Mouse (Mus musculus) left cerebral cortex, adult 8-10 months (tissue): ENCODE data around the gene Ppp6r3. TPM values are rescaled to one million over a fixed set of nuclear protein-coding genes. Genes with fewer than 3 reads are reported as not detected.

Experiments used
- DNase-seq, 2 experiments: peaks; one replicate each; pipeline ENCODE4 v3.0.0; 2022; ENCODE audit warnings: low spot score in 2 of 2
- total RNA-seq, 4 experiments: library from RNA; stranded (reverse); gene quantifications; 2 replicates each; pipeline ENCODE4 v1.2.4; 2022

Gene Ppp6r3
- total RNA-seq, 4 experiments from 2014 or later = 71.6 to 80.7 (median 78.8) TPM

DNA sequence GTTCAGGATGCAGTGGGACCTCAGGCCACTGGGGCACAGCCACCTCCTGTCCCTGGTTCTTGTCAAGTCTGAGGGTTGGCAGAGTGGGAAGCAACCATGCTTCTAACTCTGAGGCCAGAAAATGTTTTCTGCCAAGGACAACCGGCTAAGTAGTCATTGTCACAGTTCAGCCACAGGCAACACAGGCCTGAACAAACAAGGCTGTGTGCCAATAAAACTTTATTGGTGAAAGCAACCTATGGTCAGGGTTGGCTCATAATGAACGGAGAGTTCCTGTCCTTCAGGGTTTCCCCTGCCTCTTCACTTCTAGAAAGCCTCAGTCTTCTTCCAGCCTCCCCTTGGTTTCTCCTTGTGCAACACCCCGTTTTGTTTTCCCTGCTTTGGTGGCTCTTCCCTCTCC lies 139.7 kb downstream of the Ppp6r3 start:
- no peak for DNase-seq

DNA sequence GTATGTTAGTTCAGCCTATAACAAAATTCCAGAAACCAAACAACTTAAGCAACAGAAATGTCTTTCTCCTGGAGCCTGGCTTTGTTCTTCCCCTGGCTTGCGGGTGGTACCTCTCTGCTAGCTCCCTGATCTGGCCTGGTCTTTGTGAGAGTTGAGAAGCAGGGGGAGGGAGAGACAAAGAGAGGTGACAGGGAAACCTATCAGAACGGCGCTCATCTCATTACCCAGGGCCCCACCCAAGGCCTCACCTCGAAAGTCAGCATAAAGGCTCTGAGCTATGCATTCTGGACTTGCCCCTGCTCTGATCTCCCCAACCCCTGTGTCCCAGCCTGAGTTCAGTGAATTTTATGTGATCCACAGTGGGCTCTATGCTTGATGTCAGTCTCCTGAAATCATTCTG lies 140.9 kb downstream of the Ppp6r3 start:
- no peak for DNase-seq

DNA sequence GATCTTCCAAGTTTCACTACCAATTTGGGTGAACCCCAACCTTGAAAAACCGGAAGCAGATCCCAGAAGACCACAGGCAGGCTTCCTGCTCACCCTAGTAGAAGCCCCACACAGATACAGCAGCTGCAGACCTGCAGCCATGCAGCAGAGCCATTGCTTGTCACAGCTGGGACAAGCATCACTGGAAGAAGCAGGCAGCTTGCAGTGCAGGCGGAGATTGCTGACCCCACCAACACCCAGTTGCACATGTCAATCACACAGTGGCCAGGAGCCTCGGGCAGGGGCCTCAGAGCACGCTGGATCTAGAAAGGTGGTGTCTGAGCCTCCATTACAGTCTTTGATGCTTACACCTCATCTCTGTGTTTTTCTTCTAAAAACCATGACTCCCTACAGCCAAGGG lies 141.4 kb downstream of the Ppp6r3 start:
- DNase-seq = no peak

DNA sequence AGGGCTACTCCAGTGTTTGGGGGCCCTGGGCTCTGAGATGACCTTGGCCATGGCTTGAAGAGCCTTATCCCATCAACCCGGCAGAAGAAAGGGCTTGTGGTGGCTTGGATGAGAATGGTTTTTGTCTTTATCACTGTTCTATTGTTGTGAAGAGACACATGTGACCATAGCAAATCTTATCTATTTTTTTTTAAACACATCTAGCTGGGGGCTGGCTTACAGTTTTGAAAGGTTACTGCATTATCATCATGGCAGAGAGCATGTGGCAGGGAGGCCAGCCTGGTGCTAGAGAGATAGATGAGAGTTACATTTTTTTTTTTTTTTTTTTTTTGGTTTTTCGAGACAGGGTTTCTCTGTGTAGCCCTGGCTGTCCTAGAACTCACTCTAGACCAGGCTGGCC lies 143.6 kb downstream of the Ppp6r3 start:
- no peak for DNase-seq

DNA sequence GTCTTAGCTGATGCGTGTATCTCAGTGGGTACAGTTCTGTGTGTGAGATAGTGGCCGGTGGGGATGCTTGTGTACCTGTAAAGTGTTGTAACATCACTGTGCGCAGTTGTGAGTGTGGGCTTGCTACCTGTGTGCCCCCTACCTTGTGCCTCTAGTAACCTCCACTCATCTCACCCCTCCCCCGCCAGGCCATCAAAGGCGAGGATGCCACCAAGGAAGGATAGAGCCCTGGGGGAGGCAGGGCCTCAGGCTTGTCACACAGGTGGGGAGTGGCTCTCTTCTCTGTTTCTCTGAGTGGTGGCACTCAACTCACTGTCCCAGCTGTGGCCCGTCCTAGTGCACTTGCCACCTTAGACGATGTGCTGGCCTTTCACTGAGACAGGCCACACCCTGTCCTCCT lies 144.5 kb downstream of the Ppp6r3 start:
- DNase-seq = no peak

DNA sequence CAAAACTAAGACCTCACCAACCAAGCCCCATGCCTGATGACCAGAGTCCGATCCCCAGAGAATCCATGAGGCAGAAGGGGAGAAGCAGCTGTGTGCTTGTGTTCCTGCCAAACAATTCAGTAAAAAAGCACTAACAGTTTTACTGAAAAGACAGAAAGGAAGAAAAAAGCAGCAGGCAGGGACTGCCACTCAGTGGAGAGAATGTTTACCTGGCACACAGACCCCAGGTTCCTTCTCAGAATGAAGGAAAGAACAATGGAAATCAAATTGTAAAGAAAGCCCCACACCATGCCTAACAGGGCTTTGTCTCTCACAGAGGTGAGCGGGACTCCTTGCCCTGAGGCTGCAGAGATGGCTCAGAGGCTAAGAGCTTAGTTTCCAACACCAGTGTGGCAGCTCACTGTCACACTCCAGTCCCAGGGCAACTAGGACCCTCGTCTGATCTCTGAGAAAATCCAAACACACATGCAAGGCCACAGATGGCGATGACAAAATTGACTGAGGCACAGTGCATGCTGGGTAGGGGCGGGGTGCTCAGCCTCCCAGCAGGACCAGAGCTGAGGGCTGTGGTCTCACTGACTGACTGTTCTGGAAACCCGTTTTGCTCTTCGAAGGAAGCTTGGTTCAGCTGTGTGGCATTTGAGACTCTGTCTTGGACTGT lies 146.3 kb downstream of the Ppp6r3 start:
- DNase-seq = no peak

DNA sequence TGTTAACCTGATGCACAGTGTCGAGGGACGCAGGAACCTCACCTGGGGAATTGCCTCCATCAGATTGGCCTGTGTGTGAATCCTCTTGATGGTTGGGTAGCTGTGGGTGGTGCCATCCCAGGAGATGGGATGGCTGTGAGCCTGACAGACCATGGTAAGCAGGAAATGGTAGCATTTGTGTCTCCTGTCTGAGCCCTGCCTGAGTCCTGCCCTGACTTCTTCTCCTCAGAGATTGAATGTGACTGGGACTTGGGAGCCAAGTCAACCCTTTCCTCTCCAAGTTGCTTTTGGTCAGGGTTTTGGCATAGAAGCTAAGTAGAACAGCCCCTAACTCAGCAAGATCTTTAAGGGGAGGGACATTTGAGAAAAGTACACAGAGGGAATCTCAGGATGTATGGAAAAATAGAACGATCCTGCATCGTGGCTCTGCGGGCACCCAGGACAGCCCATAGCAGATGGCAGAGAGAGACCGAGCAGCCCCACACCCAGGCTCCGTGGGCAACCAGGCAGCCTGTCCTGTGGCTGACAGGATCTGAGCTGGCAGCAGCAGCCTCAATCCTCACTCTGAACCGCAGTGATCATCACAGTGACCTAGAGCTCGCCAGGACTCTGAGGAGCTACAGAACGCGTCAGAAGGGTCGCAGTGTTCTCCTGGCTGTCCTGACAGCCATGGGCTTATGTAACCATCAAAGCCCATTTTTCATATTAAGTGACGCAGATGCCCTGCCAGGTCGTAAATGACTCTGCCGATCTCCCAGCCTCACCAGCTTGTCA lies 147.3 kb downstream of the Ppp6r3 start:
- no peak for DNase-seq

DNA sequence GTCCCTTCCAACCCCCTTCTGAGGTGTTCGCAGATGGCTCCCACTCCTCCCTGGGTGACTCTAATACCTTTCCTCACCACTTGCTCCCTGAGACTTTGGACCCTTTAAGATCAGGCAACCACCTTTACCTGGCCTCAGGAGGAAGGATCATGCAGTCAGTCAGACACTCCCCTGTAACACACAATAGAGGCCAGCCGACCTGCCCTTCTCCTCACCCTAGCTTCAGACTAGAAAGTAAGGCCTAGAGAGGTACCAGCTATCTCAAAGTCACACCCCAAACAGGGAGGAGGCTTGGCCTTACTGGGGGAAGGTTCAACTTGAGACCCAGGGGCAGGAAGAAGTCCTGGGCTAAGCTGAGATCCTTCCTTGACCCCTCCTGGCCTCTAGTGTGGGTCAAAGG lies 151.3 kb downstream of the Ppp6r3 start:
- DNase-seq = no peak

DNA sequence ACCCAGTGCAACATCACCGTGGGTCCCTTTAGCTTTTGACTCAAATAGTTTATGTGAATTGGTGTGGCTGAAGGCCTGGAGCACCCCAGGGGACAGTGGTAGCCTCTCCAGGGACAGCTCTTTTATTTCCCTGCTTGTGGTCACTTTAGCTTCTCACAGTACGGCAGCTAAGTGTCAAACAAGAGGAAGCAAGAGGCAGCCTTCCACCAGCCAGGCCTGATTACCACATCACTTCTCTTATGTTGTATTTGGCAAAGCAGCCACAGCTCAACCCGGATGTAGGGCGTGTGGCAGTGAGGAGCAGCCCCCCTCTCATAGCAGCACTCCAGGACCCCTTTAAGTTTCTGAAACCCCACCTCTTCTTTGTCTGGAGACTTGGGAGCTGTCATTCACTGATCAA lies 152.6 kb downstream of the Ppp6r3 start:
- DNase-seq = no peak

DNA sequence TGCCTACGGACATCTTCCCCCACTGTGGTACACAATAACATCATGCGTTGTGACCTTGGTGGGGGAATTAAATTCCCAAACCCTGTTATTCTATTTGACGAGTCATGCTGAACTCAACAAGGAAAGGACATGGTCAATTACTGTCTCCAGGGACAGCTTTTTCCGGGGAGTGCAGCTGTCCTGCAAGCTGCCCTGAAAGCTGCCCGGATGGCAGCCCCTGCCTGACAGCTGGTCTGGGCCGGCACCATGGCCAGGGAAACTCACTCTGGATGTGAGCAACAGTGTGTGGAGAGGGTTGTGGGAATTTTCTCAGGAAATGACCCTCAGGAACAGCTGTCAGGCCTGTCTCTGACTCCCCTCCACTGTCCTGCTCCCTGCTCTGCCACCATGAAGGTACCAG lies 153.1 kb downstream of the Ppp6r3 start:
- DNase-seq = no peak

DNA sequence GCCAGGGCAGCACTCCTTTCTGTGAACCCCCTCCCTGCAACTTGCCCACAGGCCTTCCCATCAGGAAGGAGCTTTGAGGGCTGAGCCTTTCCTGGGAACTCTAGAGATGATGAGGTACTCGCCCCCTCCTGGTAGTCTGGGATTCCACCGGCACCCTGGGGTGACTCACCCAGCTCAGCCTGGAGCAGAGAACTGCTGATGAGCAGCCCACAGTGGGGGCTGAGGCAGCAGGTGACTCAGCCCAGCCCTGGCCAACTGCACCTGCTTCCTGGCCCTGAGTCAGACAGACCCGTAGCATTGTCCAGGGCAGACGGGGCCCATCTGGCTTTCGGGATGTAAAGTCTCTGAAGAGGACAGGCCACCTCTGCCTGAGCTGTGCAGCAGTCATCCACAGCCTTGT lies 156.3 kb downstream of the Ppp6r3 start:
- peak; percentile 8 to 79 for DNase-seq

DNA sequence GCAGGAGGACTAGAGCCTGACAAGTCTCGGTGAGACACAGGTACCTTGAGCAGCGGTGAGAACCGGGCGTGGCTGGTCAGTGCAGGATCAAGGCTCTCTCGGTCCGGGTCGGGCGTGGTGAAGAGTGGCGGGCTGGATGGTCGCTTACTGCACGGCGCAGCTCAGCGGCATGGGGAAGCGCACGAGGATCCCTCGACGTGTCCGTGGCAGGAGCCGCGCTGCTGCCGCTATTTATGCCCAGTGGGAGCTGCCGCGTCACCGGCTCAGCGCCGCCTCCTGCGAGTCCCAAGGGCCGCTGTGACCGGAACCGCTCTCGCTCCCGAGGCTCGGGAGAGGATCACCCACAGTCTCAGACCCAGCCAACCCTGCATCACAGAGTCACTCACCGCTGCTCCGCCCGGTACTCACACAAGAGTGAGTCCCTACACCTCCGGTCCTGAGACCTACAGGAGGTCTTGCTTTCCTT lies 161.2 kb downstream of the Ppp6r3 start, which contains the start of gene Gal:
Gene Gal (minus strand): TSS at position 277 of the 466 bp plus-strand sequence.
- no peak for DNase-seq

DNA sequence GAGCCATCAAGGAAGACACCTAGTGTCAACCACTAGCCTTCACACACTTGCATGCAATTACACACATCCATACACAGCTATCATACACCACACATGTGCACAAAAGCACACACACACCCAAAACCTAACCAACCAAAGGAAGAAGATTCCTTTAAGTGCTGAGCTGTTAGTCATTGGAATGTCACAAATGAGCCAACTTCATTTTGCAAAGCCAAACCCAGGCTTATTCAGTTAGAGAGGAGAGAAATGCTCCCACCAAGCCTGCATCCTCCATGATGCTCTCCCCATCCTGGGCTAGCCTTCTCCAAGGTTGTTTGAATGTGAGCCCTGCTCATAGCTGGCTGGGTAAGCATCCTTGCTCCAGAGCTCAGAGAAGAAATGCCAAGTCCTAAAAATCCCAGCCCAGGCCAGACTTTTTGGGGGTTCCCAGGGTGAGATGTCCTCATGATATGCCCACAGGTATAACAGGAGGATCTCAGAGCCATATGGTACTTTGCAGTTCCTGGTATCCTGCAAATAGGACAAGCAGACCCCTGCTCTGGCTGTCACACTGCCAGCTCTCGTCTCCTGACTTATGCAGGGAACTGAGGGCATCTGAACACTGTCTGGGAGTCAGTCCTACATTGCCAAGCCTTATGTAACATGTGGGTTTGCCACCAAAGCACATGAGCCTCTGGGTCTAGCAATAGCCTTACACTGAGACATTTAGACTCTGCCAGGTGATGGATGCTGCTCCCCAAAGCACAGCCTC lies 169.8 kb downstream of the Ppp6r3 start:
- DNase-seq = no peak

Other genes with a start within 250 kb of the Ppp6r3 start
- gene Tesmin, start 186.9 kb downstream of the Ppp6r3 start, total RNA-seq = under 1 TPM in 2 of 4 experiments, not detected in 2; 0.33 to 0.34 TPM
- gene Gal, start 161.2 kb downstream of the Ppp6r3 start, total RNA-seq = 1 to 10 TPM in 3 of 4 experiments, under 1 TPM in 1; 0.82 to 3.3 (median 1.6) TPM
- gene Lrp5, start 110.8 kb upstream of the Ppp6r3 start, total RNA-seq = 10 to 100 TPM in 1 of 4 experiments, 1 to 10 TPM in 3; 7.9 to 10.6 (median 8.4) TPM
- 10 to 100 TPM; 25.9 to 28.3 (median 26.3) TPM for gene 1810055G02Rik, start 132.5 kb upstream of the Ppp6r3 start, total RNA-seq
- gene Kmt5b, start 191.7 kb upstream of the Ppp6r3 start, total RNA-seq = 10 to 100 TPM; 46.2 to 53.0 (median 50.5) TPM